Mouse (Mus musculus) brain, adult 2 months (tissue): ENCODE results near the gene Qdpr.

Experiments
- DNase-seq: peaks from one replicate; pipeline ENCODE4 v3.0.0; 2011; ENCODE audit warnings: low read depth, low spot score

Gene Qdpr

DNA sequence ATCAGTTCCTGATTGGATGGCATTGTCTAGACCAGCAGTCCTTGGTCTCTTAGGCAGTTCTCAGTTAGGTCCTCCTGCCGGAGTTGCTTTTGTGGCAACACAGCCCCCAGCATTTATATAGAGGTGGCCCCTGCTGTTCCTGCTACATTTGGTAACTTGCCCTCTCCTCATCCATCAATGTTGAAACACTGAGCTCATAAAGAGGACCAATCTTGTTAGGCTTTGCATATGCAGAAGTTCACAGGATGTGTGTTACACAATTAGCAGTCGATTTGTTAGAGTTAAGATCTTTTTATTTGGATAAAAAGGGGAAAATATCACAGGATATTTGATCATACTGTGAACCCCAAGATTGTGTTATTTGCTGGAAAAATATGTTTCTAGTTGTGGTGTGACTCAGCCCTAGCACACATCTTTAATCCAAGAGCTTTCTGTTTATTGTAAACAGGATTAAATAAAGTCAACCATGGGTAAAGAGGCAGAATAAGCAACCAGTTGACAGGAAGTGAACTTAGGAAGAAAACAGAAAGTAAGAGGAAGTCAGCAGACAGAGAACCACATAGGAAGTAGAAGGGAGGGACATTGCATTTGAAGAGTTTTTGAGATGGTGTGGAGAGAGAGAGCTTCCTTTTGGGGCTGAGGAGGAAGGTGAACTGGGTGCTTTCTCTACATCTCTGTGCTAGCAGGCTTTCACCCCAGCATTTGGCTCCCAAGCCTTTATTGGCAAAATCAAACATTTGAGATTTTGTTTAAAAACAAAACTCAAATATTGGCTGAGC lies 65.8 kb downstream of the Qdpr start:
- DNase-seq = no peak
